Mouse (Mus musculus): ENCODE results near the gene Gpha2.

- TF ChIP-seq POLR2A (IDR thresholded peaks at IDR 0.05; ENCODE audit: borderline replicate concordance, control insufficient read depth, low read depth, low read length) (no peak), CTCF (IDR thresholded peaks at IDR 0.05; ENCODE audit: control insufficient read depth, insufficient read depth, low read length) (no peak)
These were observed 49.7 kb downstream of the Gpha2 start for GRCm38 (mm10) chr19:6275740-6276389.
